Mouse (Mus musculus) testis, adult 2 months (tissue): ENCODE measurements around the gene Ndufs7. TPM values are rescaled to one million over a fixed set of nuclear protein-coding genes. Genes with fewer than 3 reads are reported as not detected.

Experiments used
- H3K27ac ChIP-seq: fragments of 200-500 bp; 2 replicates; pipeline ENCODE4 v1.5.1; 2012; ENCODE audit warnings: low read depth, low read length; ENCODE audit not compliant: control insufficient read depth, insufficient read depth
- H3K27me3 ChIP-seq: fragments of 200-500 bp; 2 replicates; pipeline ENCODE4 v1.6.1; 2012; ENCODE audit warnings: mild to moderate bottlenecking, low read length, moderate library complexity; ENCODE audit not compliant: control insufficient read depth, insufficient read depth
- H3K36me3 ChIP-seq: fragments of 200-500 bp; 2 replicates; pipeline ENCODE4 v1.6.1; 2012; ENCODE audit warnings: mild to moderate bottlenecking, low read length; ENCODE audit not compliant: control insufficient read depth, insufficient read depth
- H3K4me1 ChIP-seq: fragments of 200-500 bp; 2 replicates; pipeline ENCODE4 v1.6.1; 2012; ENCODE audit warnings: low read length; ENCODE audit not compliant: control insufficient read depth, insufficient read depth
- H3K4me3 ChIP-seq: fragments of 200-500 bp; 2 replicates; pipeline ENCODE4 v1.5.1; 2012; ENCODE audit warnings: low read depth, mild to moderate bottlenecking, low read length, moderate library complexity, mixed read lengths; ENCODE audit not compliant: control insufficient read depth
- CTCF ChIP-seq: fragments of 200-500 bp; IDR thresholded peaks from 2 replicates; pipeline ENCODE4 v1.5.1; 2012; ENCODE audit warnings: low read depth, mild to moderate bottlenecking, inconsistent platforms, low read length, moderate library complexity; ENCODE audit not compliant: control insufficient read depth, insufficient read depth, insufficient replicate concordance
- POLR2A ChIP-seq: fragments of 200-500 bp; IDR thresholded peaks from 2 replicates; pipeline ENCODE4 v1.6.1; 2012; ENCODE audit warnings: low read depth, mild to moderate bottlenecking, inconsistent platforms, low read length, moderate library complexity; ENCODE audit not compliant: control insufficient read depth
- polyA plus RNA-seq: library from polyadenylated mRNA; depleted of rRNA; stranded (reverse); fragments of >200 nt; gene quantifications from 2 replicates; pipeline ENCODE4 v1.2.3, GENCODE M21; 2012; rRNA removed

Gene Ndufs7
- polyA plus RNA-seq, 1 experiment, result 105 TPM

DNA sequence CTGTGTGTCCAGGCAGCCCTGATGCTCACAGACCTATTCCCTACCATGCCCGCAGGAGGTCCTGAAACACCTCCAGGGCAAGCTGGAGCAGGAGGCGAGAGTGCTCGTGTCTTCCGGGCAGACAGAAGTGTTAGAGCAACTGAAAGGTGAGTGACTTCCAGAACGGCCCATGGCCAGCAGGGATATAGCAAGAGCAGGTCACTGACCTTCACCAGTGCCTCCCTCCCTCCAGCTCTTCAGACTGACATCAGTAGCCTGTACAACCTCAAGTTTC lies 53.1 kb downstream of the Ndufs7 start:
- no peaks in the 10 kb centered on the region for H3K27me3 ChIP-seq
- no peak for TF ChIP-seq POLR2A
- TF ChIP-seq CTCF, result no peak
- H3K4me1 ChIP-seq, result peaks cover 10% of the 10 kb centered on the region
- H3K27ac ChIP-seq, result no peak overlapping the region
- no peak overlapping the region for H3K4me3 ChIP-seq
- no peaks in the 10 kb centered on the region for H3K36me3 ChIP-seq

- TF ChIP-seq POLR2A (no peak), CTCF (no peak)
- Histone ChIP-seq H3K27ac (no peak overlapping the region), H3K27me3 (no peaks in the 10 kb centered on the region), H3K4me3 (no peak overlapping the region), H3K4me1 (peaks cover 10% of the 10 kb centered on the region), H3K36me3 (no peaks in the 10 kb centered on the region)
Measured at GRCm38 (mm10) chr10:80302471-80302881, 53.6 kb downstream of the Ndufs7 start.

- Histone ChIP-seq H3K27me3 (no peaks in the 10 kb centered on the region), H3K36me3 (no peaks in the 10 kb centered on the region), H3K4me3 (peak overlapping the region; percentile 33), H3K4me1 (peaks cover 3% of the 10 kb centered on the region), H3K27ac (no peak overlapping the region)
- TF ChIP-seq CTCF (no peak), POLR2A (no peak)
Measured at GRCm38 (mm10) chr10:80304458-80304857, 55.5 kb downstream of the Ndufs7 start.

DNA sequence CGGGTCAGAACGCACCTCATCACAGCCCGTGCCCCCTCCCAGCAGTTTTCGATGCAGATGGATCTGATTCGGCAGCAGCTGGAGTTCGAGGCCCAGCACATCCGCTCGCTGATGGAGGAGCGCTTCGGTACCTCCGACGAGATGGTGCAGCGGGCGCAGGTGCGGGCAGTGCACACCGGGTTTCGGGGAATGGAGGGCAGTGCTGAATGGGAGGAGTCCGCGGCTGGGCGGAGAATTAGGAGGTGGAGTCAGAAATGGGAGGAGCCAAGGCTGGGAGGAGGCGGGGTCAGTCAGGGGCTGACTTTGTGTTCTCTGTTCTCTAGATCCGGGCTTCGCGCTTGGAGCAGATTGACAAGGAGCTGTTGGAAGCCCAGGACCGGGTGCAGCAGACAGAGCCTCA lies 55.9 kb downstream of the Ndufs7 start:
- Histone ChIP-seq H3K36me3 (no peaks in the 10 kb centered on the region), H3K27ac (no peak overlapping the region), H3K27me3 (no peaks in the 10 kb centered on the region), H3K4me3 (peak overlapping the region; percentile 33), H3K4me1 (no peaks in the 10 kb centered on the region; the same call in none of the 2 replicates)
- no peak for TF ChIP-seq POLR2A
- no peak for TF ChIP-seq CTCF

Other genes with a start within 250 kb of the Ndufs7 start
- gene Arhgap45, start 232.5 kb upstream of the Ndufs7 start, polyA plus RNA-seq, result 2.1 and 3.4 TPM in 2 replicates
- gene Polr2e, start 209.3 kb upstream of the Ndufs7 start, polyA plus RNA-seq, result 104 and 113 TPM in 2 replicates
- 3,516 and 3,720 TPM in 2 replicates for gene Gpx4, start 202.0 kb upstream of the Ndufs7 start, polyA plus RNA-seq
- 13.9 and 14.0 TPM in 2 replicates for gene Sbno2, start 143.6 kb upstream of the Ndufs7 start, polyA plus RNA-seq
- gene Stk11, start 133.3 kb upstream of the Ndufs7 start, polyA plus RNA-seq, result 215 and 222 TPM in 2 replicates
- 241 and 347 TPM in 2 replicates for gene Atp5d, start 110.5 kb upstream of the Ndufs7 start, polyA plus RNA-seq
- gene Cbarp, start 108.3 kb upstream of the Ndufs7 start, polyA plus RNA-seq, result 3.8 and 5.1 TPM in 2 replicates
- gene Midn, start 100.8 kb upstream of the Ndufs7 start, polyA plus RNA-seq, result 70.1 and 79.2 TPM in 2 replicates
- 105 and 127 TPM in 2 replicates for gene Cirbp, start 83.1 kb upstream of the Ndufs7 start, polyA plus RNA-seq
- gene 1600002K03Rik, start 76.2 kb upstream of the Ndufs7 start, polyA plus RNA-seq, result 7.4 and 7.9 TPM in 2 replicates
- gene Efna2, start 69.6 kb upstream of the Ndufs7 start, polyA plus RNA-seq, result 1.1 and 1.4 TPM in 2 replicates
- gene Mum1, start 22.7 kb upstream of the Ndufs7 start, polyA plus RNA-seq, result 282 and 295 TPM in 2 replicates
- gene Gamt, start 11.9 kb downstream of the Ndufs7 start, polyA plus RNA-seq, result 38.5 and 39.6 TPM in 2 replicates
- 97.5 and 114 TPM in 2 replicates for gene Dazap1, start 12.4 kb downstream of the Ndufs7 start, polyA plus RNA-seq
- 672 and 893 TPM in 2 replicates for gene Rps15, start 43.3 kb downstream of the Ndufs7 start, polyA plus RNA-seq
- 1.4 and 1.8 TPM in 2 replicates for gene Apc2, start 46.9 kb downstream of the Ndufs7 start, polyA plus RNA-seq
- gene 2310011J03Rik, start 71.4 kb downstream of the Ndufs7 start, polyA plus RNA-seq, result 11.3 and 13.1 TPM in 2 replicates
- gene Pcsk4, start 80.4 kb downstream of the Ndufs7 start, polyA plus RNA-seq, result 324 and 326 TPM in 2 replicates
- gene Reep6, start 80.8 kb downstream of the Ndufs7 start, polyA plus RNA-seq, result 698 and 732 TPM in 2 replicates
- gene Adamtsl5, start 99.3 kb downstream of the Ndufs7 start, polyA plus RNA-seq, result 3.3 and 4.1 TPM in 2 replicates
- 1.3 and 1.7 TPM in 2 replicates for gene Plk5, start 107.3 kb downstream of the Ndufs7 start, polyA plus RNA-seq
- gene Mex3d, start 138.5 kb downstream of the Ndufs7 start, polyA plus RNA-seq, result 596 and 686 TPM in 2 replicates
- gene Mbd3, start 150.4 kb downstream of the Ndufs7 start, polyA plus RNA-seq, result 135 and 153 TPM in 2 replicates
- 446 and 549 TPM in 2 replicates for gene Uqcr11, start 157.7 kb downstream of the Ndufs7 start, polyA plus RNA-seq
- gene Tcf3, start 184.5 kb downstream of the Ndufs7 start, polyA plus RNA-seq, result 13.4 and 14.9 TPM in 2 replicates
- gene Onecut3, start 245.7 kb downstream of the Ndufs7 start, polyA plus RNA-seq, result 0.43 and 0.52 TPM in 2 replicates